Mouse (Mus musculus): ENCODE results near the gene Samhd1. TPM values are rescaled to one million over a fixed set of nuclear protein-coding genes. Genes with fewer than 3 reads are reported as not detected.
A peak's percentile ranks its signal among the peaks of the same experiment; 100 is the strongest.

Gene Samhd1
- polyA plus RNA-seq, 1 experiment from 2014 or later, result 22.7 TPM

- no peak for ATAC-seq (ENCODE audit: insufficient number of reproducible peaks, low FRiP score, low TSS enrichment, low read depth)
- no peaks in the 10 kb centered on the region for H3K9me3 ChIP-seq (replicated peaks)
- 60% methylated on average over 9 of the region's 9 CpGs for WGBS
- no peak overlapping the region for H3K4me2 ChIP-seq (replicated peaks)
- no peak overlapping the region for H3K27ac ChIP-seq (replicated peaks)
- peaks cover 11% of the 10 kb centered on the region for H3K4me1 ChIP-seq
- H3K36me3 ChIP-seq, result peaks cover 7% of the 10 kb centered on the region; the same call in 1 of the 2 replicates
- no peaks in the 10 kb centered on the region for H3K27me3 ChIP-seq
- H3K9ac ChIP-seq, result no peak overlapping the region
- H3K4me3 ChIP-seq (replicated peaks), result no peak overlapping the region
Measured at GRCm38 (mm10) chr2:157095005-157095755, 39.9 kb downstream of the Samhd1 start.

- no peak overlapping the region for H3K9ac ChIP-seq
- H3K4me1 ChIP-seq, result peaks cover 13% of the 10 kb centered on the region
- H3K9me3 ChIP-seq (replicated peaks), result no peaks in the 10 kb centered on the region
- H3K27ac ChIP-seq (replicated peaks), result no peak overlapping the region
- no peak overlapping the region for H3K4me2 ChIP-seq (replicated peaks)
- no peak overlapping the region for H3K4me3 ChIP-seq (replicated peaks)
- no peaks in the 10 kb centered on the region for H3K27me3 ChIP-seq
- H3K36me3 ChIP-seq, result no peaks in the 10 kb centered on the region
- no peak for ATAC-seq (ENCODE audit: insufficient number of reproducible peaks, low FRiP score, low TSS enrichment, low read depth)
- WGBS, result 57% methylated on average over 8 of the region's 8 CpGs
Measured at GRCm38 (mm10) chr2:157092024-157092423, 43.0 kb downstream of the Samhd1 start.

GRCm38 (mm10) chr2:157087536-157088317 lies 47.3 kb downstream of the Samhd1 start:
- Histone ChIP-seq H3K9ac (no peak overlapping the region), H3K4me1 (peaks cover 13% of the 10 kb centered on the region), H3K27me3 (no peaks in the 10 kb centered on the region), H3K4me3 (replicated peaks) (no peak overlapping the region), H3K4me2 (replicated peaks) (no peak overlapping the region), H3K27ac (replicated peaks) (no peak overlapping the region), H3K9me3 (replicated peaks) (no peaks in the 10 kb centered on the region), H3K36me3 (no peaks in the 10 kb centered on the region)
- WGBS, result 65% methylated on average over 14 of the region's 14 CpGs
- ATAC-seq (ENCODE audit: insufficient number of reproducible peaks, low FRiP score, low TSS enrichment, low read depth), result no peak

- H3K27me3 ChIP-seq, result no peaks in the 10 kb centered on the region
- no peaks in the 10 kb centered on the region for H3K36me3 ChIP-seq
- no peak for ATAC-seq (ENCODE audit: insufficient number of reproducible peaks, low FRiP score, low TSS enrichment, low read depth)
- H3K4me3 ChIP-seq (replicated peaks), result no peak within 1 kb of the TSS
- WGBS, result 83% methylated on average over 8 of the region's 8 CpGs
- no peak within 1 kb of the TSS for H3K27ac ChIP-seq (replicated peaks)
- no peak within 1 kb of the TSS for H3K9ac ChIP-seq
- no peaks in the 10 kb centered on the region for H3K9me3 ChIP-seq (replicated peaks)
- no peak within 1 kb of the TSS for H3K4me2 ChIP-seq (replicated peaks)
- peaks cover 5% of the 10 kb centered on the region; the same call in 1 of the 2 replicates for H3K4me1 ChIP-seq
Measured at GRCm38 (mm10) chr2:157086796-157087195, 48.3 kb downstream of the Samhd1 start, which contains the start of gene Tldc2. Gene Tldc2, plus strand, starts transcription at chr2:157087055.

- Histone ChIP-seq H3K4me1 (peaks cover under 1% of the 10 kb centered on the region; the same call in 1 of the 2 replicates), H3K27me3 (no peaks in the 10 kb centered on the region), H3K9ac (no peak overlapping the region), H3K27ac (replicated peaks) (no peak overlapping the region), H3K36me3 (no peaks in the 10 kb centered on the region), H3K4me2 (replicated peaks) (no peak overlapping the region), H3K4me3 (replicated peaks) (no peak overlapping the region), H3K9me3 (replicated peaks) (no peaks in the 10 kb centered on the region)
- ATAC-seq (ENCODE audit: insufficient number of reproducible peaks, low FRiP score, low TSS enrichment, low read depth), result no peak
- 80% methylated on average over 7 of the region's 7 CpGs for WGBS
Measured at GRCm38 (mm10) chr2:157084831-157085585, 50.1 kb downstream of the Samhd1 start.

- H3K4me3 ChIP-seq (replicated peaks), result no peak overlapping the region
- no peak for ATAC-seq (ENCODE audit: insufficient number of reproducible peaks, low FRiP score, low TSS enrichment, low read depth)
Measured at GRCm38 (mm10) chr2:157081960-157082359, 53.1 kb downstream of the Samhd1 start.

GRCm38 (mm10) chr2:157081331-157081730 lies 53.7 kb downstream of the Samhd1 start:
- 93% methylated on average over 8 of the region's 8 CpGs for WGBS
- Histone ChIP-seq H3K27ac (replicated peaks) (no peak overlapping the region), H3K27me3 (no peaks in the 10 kb centered on the region), H3K9ac (no peak overlapping the region), H3K9me3 (replicated peaks) (no peaks in the 10 kb centered on the region), H3K4me2 (replicated peaks) (no peak overlapping the region), H3K4me3 (replicated peaks) (no peak overlapping the region), H3K36me3 (no peaks in the 10 kb centered on the region), H3K4me1 (peaks cover 19% of the 10 kb centered on the region)
- no peak for ATAC-seq (ENCODE audit: insufficient number of reproducible peaks, low FRiP score, low TSS enrichment, low read depth)

More at GRCm38 (mm10) chr2:157081960-157082359, 53.1 kb downstream of the Samhd1 start:
- WGBS, result 33% methylated on average over 7 of the region's 7 CpGs
- Histone ChIP-seq H3K9me3 (replicated peaks) (no peaks in the 10 kb centered on the region), H3K9ac (no peak overlapping the region), H3K27ac (replicated peaks) (no peak overlapping the region), H3K4me1 (peaks cover 13% of the 10 kb centered on the region), H3K27me3 (no peaks in the 10 kb centered on the region), H3K36me3 (no peaks in the 10 kb centered on the region), H3K4me2 (replicated peaks) (no peak overlapping the region)

GRCm38 (mm10) chr2:157079701-157080180 lies 55.3 kb downstream of the Samhd1 start:
- Histone ChIP-seq H3K27me3 (no peaks in the 10 kb centered on the region), H3K4me2 (replicated peaks) (peak overlapping the region; percentile 78), H3K9ac (peak overlapping the region; percentile 95), H3K4me1 (peaks cover 35% of the 10 kb centered on the region), H3K9me3 (replicated peaks) (no peaks in the 10 kb centered on the region), H3K36me3 (no peaks in the 10 kb centered on the region), H3K4me3 (replicated peaks) (peak overlapping the region; percentile 88), H3K27ac (replicated peaks) (peak overlapping the region; percentile 96)
- no peak for ATAC-seq (ENCODE audit: insufficient number of reproducible peaks, low FRiP score, low TSS enrichment, low read depth)
- WGBS, result 4% methylated on average over 16 of the region's 16 CpGs

GRCm38 (mm10) chr2:157078793-157079700 lies 56.0 kb downstream of the Samhd1 start, which contains the start of gene Soga1:
Gene Soga1, minus strand, starts transcription at chr2:157079254.
- Histone ChIP-seq H3K27ac (replicated peaks) (peak within 1 kb of the TSS; percentile 96), H3K27me3 (no peaks in the 10 kb centered on the region), H3K9me3 (replicated peaks) (no peaks in the 10 kb centered on the region), H3K4me2 (replicated peaks) (peak within 1 kb of the TSS; percentile 78), H3K4me3 (replicated peaks) (peak within 1 kb of the TSS; percentile 88), H3K9ac (peak within 1 kb of the TSS; percentile 95), H3K36me3 (no peaks in the 10 kb centered on the region), H3K4me1 (peaks cover 42% of the 10 kb centered on the region)
- WGBS, result under 1% methylated on average over 124 of the region's 136 CpGs
- ATAC-seq (ENCODE audit: insufficient number of reproducible peaks, low FRiP score, low TSS enrichment, low read depth), result peak; percentile 91
